8 mouse cellular contexts compared by ENCODE assay signal in the genomic region with DNA sequence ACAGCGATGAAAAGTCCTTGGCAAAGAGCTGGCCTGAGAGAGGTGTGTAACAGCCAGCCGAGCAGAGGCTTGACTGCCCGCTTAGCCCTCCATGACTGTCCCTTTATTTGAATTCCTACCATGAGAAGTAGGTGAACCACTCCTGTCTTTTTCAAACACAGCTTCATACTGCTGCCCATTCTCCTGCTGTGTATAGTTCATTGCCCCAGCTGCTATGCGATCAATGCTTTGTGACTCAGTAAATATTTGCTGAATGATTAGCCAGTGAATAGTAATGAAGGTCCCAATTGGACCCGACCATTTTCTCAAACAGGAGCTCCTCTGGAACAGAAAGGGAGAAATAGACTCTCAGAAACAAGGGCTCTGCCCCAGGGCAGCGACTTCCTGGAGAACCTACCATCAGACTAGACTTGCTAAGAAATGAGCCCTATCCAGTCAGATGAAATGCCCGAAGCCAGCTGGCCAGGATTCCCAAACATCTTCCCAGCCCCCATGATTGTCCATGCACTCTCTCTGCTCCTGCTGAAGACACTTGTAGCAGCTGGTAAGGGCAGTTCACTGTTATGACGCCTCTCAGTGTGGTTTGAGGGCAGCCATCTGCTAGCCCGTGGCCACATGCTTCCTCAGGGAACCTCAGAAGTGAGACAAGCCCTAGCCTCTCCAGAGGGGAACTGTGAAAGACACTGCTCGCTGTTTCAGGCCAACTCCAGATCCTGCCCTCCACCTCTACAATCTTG. TPM values are rescaled to one million over a fixed set of nuclear protein-coding genes. Genes with fewer than 3 reads are reported as not detected.
DNase-seq lines count a peak whose midpoint lies in the region; ATAC-seq and TF ChIP-seq lines count a peak whose summit lies in the region.

No protein-coding gene starts in this region.

- DNase-seq in cerebellum, adult 11-12 months, result peak; percentile 13
- DNase-seq in cerebellum, adult 18-20 months, result no peak
- peak; percentile 49 for DNase-seq in urinary bladder, postnatal 14 days (ENCODE audit: low spot score)
- DNase-seq in urinary bladder, adult 2 months (ENCODE audit: low spot score), result no peak
- no peak for DNase-seq in left cerebral cortex, postnatal 10 days (ENCODE audit: extremely low spot score in 1 of 2, low spot score in 2 of 2)
- DNase-seq in layer of hippocampus, adult 2 months (ENCODE audit: low spot score in 2 of 2), result no peak

- H3K27ac ChIP-seq in liver, embryonic 15.5 days (replicated peaks), result peak overlapping the region; percentile 49
- peak overlapping the region; percentile 70 for H3K27ac ChIP-seq in small intestine, adult 2 months (ENCODE audit: insufficient read depth, low read depth, low read length)
- no peak overlapping the region for H3K27ac ChIP-seq in layer of hippocampus, adult 2 months

- H3K4me1 ChIP-seq in liver, embryonic 15.5 days (replicated peaks), result peaks cover 55% of the 10 kb centered on the region
- peaks cover 24% of the 10 kb centered on the region; the same call in 1 of the 2 replicates for H3K4me1 ChIP-seq in small intestine, adult 2 months (ENCODE audit: control insufficient read depth, insufficient read depth, insufficient read length, low read length)

- 55% methylated on average over 10 of the region's 10 CpGs for WGBS in liver, embryonic 15.5 days (ENCODE audit: insufficient replicate concordance)
- 13% methylated on average over 10 of the region's 10 CpGs for WGBS in small intestine, adult 2 months

- H3K9ac ChIP-seq in liver, embryonic 15.5 days, result no peak overlapping the region

- intact Hi-C loops in left cerebral cortex, postnatal 10 days (cut with DNase I), result no loop called here

- peak overlapping the region; percentile 89 for H3K4me2 ChIP-seq in liver, embryonic 15.5 days

- H3K36me3 ChIP-seq in liver, embryonic 15.5 days (replicated peaks), result no peaks in the 10 kb centered on the region
- no peaks in the 10 kb centered on the region for H3K36me3 ChIP-seq in small intestine, adult 2 months (ENCODE audit: control insufficient read depth, insufficient read depth, low read length)

- H3K27me3 ChIP-seq in liver, embryonic 15.5 days, result no peaks in the 10 kb centered on the region
- no peaks in the 10 kb centered on the region for H3K27me3 ChIP-seq in small intestine, adult 2 months (ENCODE audit: control insufficient read depth, insufficient read depth, low read length)

- TF ChIP-seq POLR2A in small intestine, adult 2 months (IDR thresholded peaks at IDR 0.05; ENCODE audit: low read depth, low read length), result no peak

- ATAC-seq in liver, embryonic 15.5 days (ENCODE audit: insufficient read depth), result no peak

- no peak overlapping the region; the same call in 1 of the 2 replicates for H3K4me3 ChIP-seq in liver, embryonic 15.5 days (replicated peaks)
- peak overlapping the region; percentile 21; the same call in 1 of the 2 replicates for H3K4me3 ChIP-seq in small intestine, adult 2 months (ENCODE audit: low read depth, low read length)
- H3K4me3 ChIP-seq in layer of hippocampus, adult 2 months, result no peak overlapping the region

- no peak for TF ChIP-seq CTCF in small intestine, adult 2 months (IDR thresholded peaks at IDR 0.05; ENCODE audit: extremely low read depth, insufficient read length, insufficient replicate concordance, low read depth, low read length)
- TF ChIP-seq CTCF in layer of hippocampus, adult 2 months (conservative IDR thresholded peaks at IDR 0.05), result no peak

- H3K9me3 ChIP-seq in liver, embryonic 15.5 days (replicated peaks), result no peaks in the 10 kb centered on the region

RNA-seq across cellular contexts. Expression of gene Qsox1, which starts 2.8 kb away (rescaled TPM):
- polyA plus RNA-seq in urinary bladder, adult 2 months (2012; rRNA removed), result 163 and 166 TPM in 2 replicates
- 31.8 and 40.9 TPM in 2 replicates for polyA plus RNA-seq in liver, embryonic 15.5 days (2015; fragmentation: Nextera tagmentation; extraction: Ambion mirVana)
- 77.8 and 120 TPM in 2 replicates for polyA plus RNA-seq in small intestine, adult 2 months (2012; rRNA removed)
- total RNA-seq in left cerebral cortex, postnatal 10 days (2021), result 10 to 100 TPM; 30.9 to 32.3 TPM
- total RNA-seq in layer of hippocampus, adult 2 months (2021), result 10 to 100 TPM; 32.1 to 35.4 TPM

RNA-seq across cellular contexts. Expression of gene Lhx4, which starts 58.4 kb away (rescaled TPM):
- polyA plus RNA-seq in urinary bladder, adult 2 months (2012; rRNA removed), result not detected in 2 replicates
- not detected in 2 replicates for polyA plus RNA-seq in liver, embryonic 15.5 days (2015; fragmentation: Nextera tagmentation; extraction: Ambion mirVana)
- polyA plus RNA-seq in small intestine, adult 2 months (2012; rRNA removed), result not detected in 2 replicates
- under 1 TPM in 1 of 2 experiments, not detected in 1; 0.06 TPM for total RNA-seq in left cerebral cortex, postnatal 10 days (2021)
- total RNA-seq in layer of hippocampus, adult 2 months (2021), result not detected

Comparison
In these comparisons a context has a peak if more than half of its experiments do, and no peak if none do; other contexts are left out.
1. DNase-seq: peak in cerebellum, adult 11-12 months (single experiment) and urinary bladder, postnatal 14 days (single experiment); none in cerebellum, adult 18-20 months (0 of 2), urinary bladder, adult 2 months (single experiment), left cerebral cortex, postnatal 10 days (0 of 2) and layer of hippocampus, adult 2 months (0 of 2).